Mouse (Mus musculus): Measurements from ENCODE around the gene Baiap2l2.
"Not testable (repeated sequence)": the region's sequence is repeated elsewhere in the genome, so short reads cannot be mapped to it uniquely, and the experiment has no call there.

The Baiap2l2 gene

GRCm38 (mm10) chr15:79261757-79262156 lies 23.6 kb downstream of the Baiap2l2 start:
- no peak for DNase-seq (ENCODE audit: low read depth, low spot score)

GRCm38 (mm10) chr15:79261095-79261725 lies 24.1 kb downstream of the Baiap2l2 start:
- DNase-seq (ENCODE audit: low read depth, low spot score): peak; percentile 43

- DNase-seq (ENCODE audit: low read depth, low spot score): peak; percentile 76
Measured at GRCm38 (mm10) chr15:79258521-79258920, 26.8 kb downstream of the Baiap2l2 start.

- DNase-seq (ENCODE audit: low read depth, low spot score): no peak
Measured at GRCm38 (mm10) chr15:79254661-79255060, 30.7 kb downstream of the Baiap2l2 start, which contains the start of gene Slc16a8. TSS of gene Slc16a8 (minus strand) at chr15:79254761.

- DNase-seq (ENCODE audit: low read depth, low spot score): no peak
Measured at GRCm38 (mm10) chr15:79252580-79252979, 32.8 kb downstream of the Baiap2l2 start.

- DNase-seq (ENCODE audit: low read depth, low spot score): peak; percentile 69
Measured at GRCm38 (mm10) chr15:79251781-79252491, 33.4 kb downstream of the Baiap2l2 start.

GRCm38 (mm10) chr15:79251168-79251567 lies 34.2 kb downstream of the Baiap2l2 start:
- peak; percentile 32 for DNase-seq (ENCODE audit: low read depth, low spot score)

- DNase-seq (ENCODE audit: low read depth, low spot score): no peak
Measured at GRCm38 (mm10) chr15:79250236-79250635, 35.1 kb downstream of the Baiap2l2 start.

GRCm38 (mm10) chr15:79245321-79245720 lies 40.0 kb downstream of the Baiap2l2 start:
- no peak for DNase-seq (ENCODE audit: low read depth, low spot score)

- DNase-seq (ENCODE audit: low read depth, low spot score): no peak
Measured at GRCm38 (mm10) chr15:79244071-79244893, 41.1 kb downstream of the Baiap2l2 start.

- peak; percentile 96 for DNase-seq (ENCODE audit: low read depth, low spot score)
Measured at GRCm38 (mm10) chr15:79243234-79244042, 41.9 kb downstream of the Baiap2l2 start.

GRCm38 (mm10) chr15:79242574-79243233 lies 42.6 kb downstream of the Baiap2l2 start:
- no peak for DNase-seq (ENCODE audit: low read depth, low spot score)

- DNase-seq (ENCODE audit: low read depth, low spot score): no peak
Measured at GRCm38 (mm10) chr15:79238036-79238435, 47.3 kb downstream of the Baiap2l2 start.

- DNase-seq (ENCODE audit: low read depth, low spot score): no peak
Measured at GRCm38 (mm10) chr15:79235268-79235667, 50.1 kb downstream of the Baiap2l2 start.

- DNase-seq (ENCODE audit: low read depth, low spot score): peak; percentile 96
Measured at GRCm38 (mm10) chr15:79229058-79229821, 56.1 kb downstream of the Baiap2l2 start, which contains the start of the genes Pick1 and Gm49486. TSS of gene Pick1 (plus strand) at chr15:79229173. TSS of gene Gm49486 (plus strand) at chr15:79229391.

- not testable (repeated sequence) for DNase-seq (ENCODE audit: low read depth, low spot score)
Measured at GRCm38 (mm10) chr15:79225780-79226179, 59.6 kb downstream of the Baiap2l2 start.

- DNase-seq (ENCODE audit: low read depth, low spot score): peak; percentile 84
Measured at GRCm38 (mm10) chr15:79224685-79225084, 60.7 kb downstream of the Baiap2l2 start.

GRCm38 (mm10) chr15:79223641-79224040 lies 61.7 kb downstream of the Baiap2l2 start:
- no peak for DNase-seq (ENCODE audit: low read depth, low spot score)

- no peak for DNase-seq (ENCODE audit: low read depth, low spot score)
Measured at GRCm38 (mm10) chr15:79219572-79219971, 65.8 kb downstream of the Baiap2l2 start.

GRCm38 (mm10) chr15:79216191-79216590 lies 69.1 kb downstream of the Baiap2l2 start:
- no peak for DNase-seq (ENCODE audit: low read depth, low spot score)

Data from R1 (cell line).